Mouse (Mus musculus) hindbrain, embryonic 11.5 days (tissue): ENCODE results near the gene Pan2. TPM values are rescaled to one million over a fixed set of nuclear protein-coding genes. Genes with fewer than 3 reads are reported as not detected.
A peak's percentile ranks its signal among the peaks of the same experiment; 100 is the strongest.
"Not testable (repeated sequence)": the region's sequence is repeated elsewhere in the genome, so short reads cannot be mapped to it uniquely, and the experiment has no call there.

ENCODE experiments used
- ATAC-seq: fragments of 200-750 bp; cut with Nextera tagmentation; 2 replicates; pipeline ENCODE4 v1.8.0; 2017; ENCODE audit warnings: mild to moderate bottlenecking, moderate TSS enrichment, moderate library complexity; ENCODE audit not compliant: low FRiP score
- DNase-seq: peaks from one replicate; pipeline ENCODE4 v3.0.0-alpha.2; 2015; ENCODE audit warnings: low spot score
- H3K27ac ChIP-seq: fragments of 300-500 bp; sonication (generic); 2 replicates; pipeline ENCODE4 v1.5.1; 2014; ENCODE audit warnings: mild to moderate bottlenecking, low read depth, low read length
- H3K27me3 ChIP-seq: fragments of 300-500 bp; sonication (generic); 2 replicates; pipeline ENCODE4 v1.6.1; 2014; ENCODE audit warnings: mild to moderate bottlenecking, low read length, moderate library complexity, mixed read lengths; ENCODE audit not compliant: control insufficient read depth, insufficient read depth
- H3K36me3 ChIP-seq: fragments of 300-500 bp; sonication (generic); 2 replicates; pipeline ENCODE4 v1.6.1; 2014; ENCODE audit warnings: mild to moderate bottlenecking, low read length, moderate library complexity, mixed read lengths; ENCODE audit not compliant: control insufficient read depth, insufficient read depth
- H3K4me1 ChIP-seq: fragments of 300-500 bp; sonication (generic); replicated peaks from 2 replicates; pipeline ENCODE4 v1.6.1; 2014; ENCODE audit warnings: low read length, mixed read lengths; ENCODE audit not compliant: control insufficient read depth, insufficient read depth
- H3K4me2 ChIP-seq: fragments of 300-500 bp; sonication (generic); replicated peaks from 2 replicates; pipeline ENCODE4 v1.6.1; 2014; ENCODE audit warnings: mild to moderate bottlenecking, low read depth, low read length
- H3K4me3 ChIP-seq: fragments of 300-500 bp; sonication (generic); 2 replicates; pipeline ENCODE4 v1.5.1; 2014; ENCODE audit warnings: low read depth, low read length
- H3K9ac ChIP-seq: fragments of 300-500 bp; sonication (generic); 2 replicates; pipeline ENCODE4 v1.6.1; 2014; ENCODE audit warnings: low read depth, low read length
- H3K9me3 ChIP-seq: fragments of 300-500 bp; sonication (generic); 2 replicates; pipeline ENCODE4 v1.6.1; 2016; ENCODE audit warnings: low read length; ENCODE audit not compliant: control insufficient read depth
- WGBS: fragments of 180-500 bp; shearing (Covaris S2); extraction: QIAGEN DNeasy Blood & Tissue Kit; methylation state at CpG from one replicate; pipeline ENCODE4 v1.1.7; 2014; 5-methylcytosine and 5-hydroxymethylcytosine counted together
- polyA plus RNA-seq: library from polyadenylated mRNA; unstranded; fragments of >200 nt; fragmentation: Nextera tagmentation; extraction: Ambion mirVana; gene quantifications from 2 replicates; pipeline ENCODE4 v1.2.1, GENCODE M21; 2014

Pan2 gene
- polyA plus RNA-seq, 1 experiment from 2014 or later, result 31.2 TPM

- H3K27ac ChIP-seq, result no peak overlapping the region
- DNase-seq (no peak), ATAC-seq (no peak)
- no peaks in the 10 kb centered on the region for H3K4me1 ChIP-seq
- H3K4me3 ChIP-seq, result no peak overlapping the region
- peaks cover 2% of the 10 kb centered on the region; the same call in 1 of the 2 replicates for H3K36me3 ChIP-seq
- no peak overlapping the region for H3K4me2 ChIP-seq
- H3K9me3 ChIP-seq, result no peaks in the 10 kb centered on the region
- WGBS, result 52% methylated on average over 6 of the region's 6 CpGs
- no peaks in the 10 kb centered on the region for H3K27me3 ChIP-seq
- no peak overlapping the region for H3K9ac ChIP-seq
These were observed 25.0 kb upstream of the Pan2 start for GRCm38 (mm10) chr10:128278158-128278557.

GRCm38 (mm10) chr10:128280943-128281342, 22.2 kb upstream of the Pan2 start:
- H3K27ac ChIP-seq, result no peak overlapping the region
- DNase-seq (no peak), ATAC-seq (no peak)
- no peak overlapping the region for H3K4me2 ChIP-seq
- no peaks in the 10 kb centered on the region for H3K4me1 ChIP-seq
- WGBS, result 88% methylated on average over 6 of the region's 6 CpGs
- H3K9me3 ChIP-seq, result no peaks in the 10 kb centered on the region
- H3K36me3 ChIP-seq, result peaks cover 2% of the 10 kb centered on the region; the same call in 1 of the 2 replicates
- H3K9ac ChIP-seq, result no peak overlapping the region
- H3K27me3 ChIP-seq, result no peaks in the 10 kb centered on the region
- no peak overlapping the region for H3K4me3 ChIP-seq

DNA sequence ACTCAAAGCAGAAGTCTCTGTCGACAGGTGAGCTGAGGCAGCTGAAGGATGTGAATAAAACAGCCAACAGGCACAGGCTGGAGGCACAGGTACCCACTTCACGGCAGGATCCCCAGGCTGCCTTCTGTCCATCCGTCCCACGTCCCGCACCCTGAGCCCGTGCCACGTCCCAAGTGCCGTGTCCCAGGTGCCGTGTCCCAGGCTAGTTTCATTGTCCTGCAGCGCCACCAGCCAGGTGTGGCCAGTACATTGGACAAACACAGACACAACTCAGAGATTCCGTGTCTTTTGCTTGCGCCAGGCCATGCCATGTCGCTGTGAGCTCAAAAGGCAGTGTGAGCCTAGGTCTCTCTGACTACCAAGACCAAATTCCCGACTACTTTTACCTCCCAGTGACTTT, 21.5 kb upstream of the Pan2 start:
- DNase-seq, result no peak
- Histone ChIP-seq H3K36me3 (no peaks in the 10 kb centered on the region; the same call in 1 of the 2 replicates), H3K4me1 (no peaks in the 10 kb centered on the region), H3K27ac (no peak overlapping the region), H3K4me3 (no peak overlapping the region), H3K27me3 (no peaks in the 10 kb centered on the region), H3K9ac (no peak overlapping the region), H3K9me3 (no peaks in the 10 kb centered on the region), H3K4me2 (no peak overlapping the region)
- no peak for ATAC-seq
- 90% methylated on average over 14 of the region's 14 CpGs for WGBS

GRCm38 (mm10) chr10:128282886-128283450, 20.2 kb upstream of the Pan2 start:
- ATAC-seq, result no peak
- H3K27ac ChIP-seq, result no peak overlapping the region
- H3K4me2 ChIP-seq, result no peak overlapping the region
- H3K36me3 ChIP-seq, result no peaks in the 10 kb centered on the region; the same call in 1 of the 2 replicates
- H3K27me3 ChIP-seq, result no peaks in the 10 kb centered on the region
- H3K9me3 ChIP-seq, result no peaks in the 10 kb centered on the region
- no peaks in the 10 kb centered on the region for H3K4me1 ChIP-seq
- H3K9ac ChIP-seq, result no peak overlapping the region
- 91% methylated on average over 20 of the region's 20 CpGs for WGBS
- no peak overlapping the region for H3K4me3 ChIP-seq
- no peak for DNase-seq

DNA sequence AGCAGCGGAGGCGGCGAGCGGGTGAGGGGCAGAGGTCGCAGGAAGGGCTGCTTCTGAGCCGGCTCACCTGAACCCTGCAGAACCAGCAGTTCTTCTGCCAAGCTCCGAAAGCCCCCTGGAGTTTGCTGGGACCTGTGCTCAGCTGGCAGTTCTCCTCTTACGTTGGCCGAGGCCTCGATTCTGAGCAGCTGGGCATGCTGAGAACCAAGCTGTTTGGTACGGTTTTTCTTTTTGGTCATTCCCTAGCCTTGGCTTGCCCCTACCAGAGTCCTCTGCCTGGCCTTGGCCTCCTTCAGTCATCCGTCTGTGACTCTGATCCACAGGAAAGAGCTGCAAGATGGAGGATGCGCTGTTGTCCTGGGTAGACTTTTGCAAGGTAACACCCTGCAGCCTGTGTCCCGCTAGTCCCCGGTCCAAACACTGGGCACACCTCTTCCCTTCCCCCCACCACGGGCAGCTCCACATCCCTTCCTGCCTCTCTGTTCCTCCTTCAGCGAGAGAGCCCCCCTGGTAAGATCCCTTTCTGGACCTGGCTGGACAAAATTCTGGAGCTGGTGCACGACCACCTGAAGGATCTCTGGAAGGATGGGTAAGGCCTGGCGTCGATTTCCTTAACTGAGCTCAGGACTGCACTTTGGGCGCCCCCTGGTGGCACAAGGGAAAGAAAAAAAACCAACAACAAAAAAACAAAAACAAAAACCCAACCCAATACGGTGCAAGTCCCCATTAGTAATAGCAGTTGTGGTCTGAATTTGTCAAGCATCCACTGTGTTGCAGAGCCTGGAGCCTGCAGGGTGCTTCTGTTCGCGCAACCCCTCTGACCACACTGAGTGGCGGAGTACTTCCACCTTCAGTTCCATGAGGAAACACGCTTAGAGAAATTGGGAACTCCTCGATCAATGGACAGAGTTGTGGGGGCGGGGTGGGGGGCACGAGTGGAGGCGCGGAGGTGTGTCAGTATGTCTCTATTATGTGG, 19.2 kb upstream of the Pan2 start:
- no peaks in the 10 kb centered on the region; the same call in 1 of the 2 replicates for H3K36me3 ChIP-seq
- 65% methylated on average over 31 of the region's 31 CpGs for WGBS
- no peaks in the 10 kb centered on the region for H3K27me3 ChIP-seq
- DNase-seq (peak; percentile 88), ATAC-seq (peak; percentile 33; the same call in 1 of the 2 replicates)
- H3K4me3 ChIP-seq, result no peak overlapping the region
- H3K9me3 ChIP-seq, result no peaks in the 10 kb centered on the region
- H3K27ac ChIP-seq, result no peak overlapping the region
- no peak overlapping the region for H3K9ac ChIP-seq
- H3K4me1 ChIP-seq, result no peaks in the 10 kb centered on the region
- no peak overlapping the region for H3K4me2 ChIP-seq

- not testable (repeated sequence) for H3K27ac ChIP-seq, H3K4me1 ChIP-seq, H3K9me3 ChIP-seq, H3K36me3 ChIP-seq, H3K9ac ChIP-seq, DNase-seq, H3K4me2 ChIP-seq, H3K4me3 ChIP-seq, H3K27me3 ChIP-seq, ATAC-seq
- 50% methylated on average over 1 of the region's 1 CpGs for WGBS
These were observed 12.5 kb upstream of the Pan2 start for GRCm38 (mm10) chr10:128290594-128290993.

GRCm38 (mm10) chr10:128296370-128297090, 6.6 kb upstream of the Pan2 start:
- no peak for ATAC-seq
- 81% methylated on average over 13 of the region's 13 CpGs for WGBS

GRCm38 (mm10) chr10:128297221-128297620, 5.9 kb upstream of the Pan2 start:
- 89% methylated on average over 4 of the region's 4 CpGs for WGBS
- DNase-seq (no peak), ATAC-seq (no peak)
- Histone ChIP-seq H3K4me2 (no peak overlapping the region), H3K36me3 (0 out of 2 replicates have a peak, but pooled peaks cover under 1% of the 10 kb centered on the region), H3K27ac (no peak overlapping the region), H3K9me3 (no peaks in the 10 kb centered on the region), H3K4me1 (no peaks in the 10 kb centered on the region), H3K4me3 (no peak overlapping the region), H3K27me3 (no peaks in the 10 kb centered on the region), H3K9ac (no peak overlapping the region)

More at GRCm38 (mm10) chr10:128296370-128297090, 6.6 kb upstream of the Pan2 start:
- 0 out of 2 replicates have a peak, but pooled peaks cover 2% of the 10 kb centered on the region for H3K36me3 ChIP-seq
- no peak overlapping the region for H3K27ac ChIP-seq
- H3K9ac ChIP-seq, result no peak overlapping the region
- no peaks in the 10 kb centered on the region for H3K27me3 ChIP-seq
- H3K4me2 ChIP-seq, result no peak overlapping the region
- H3K4me3 ChIP-seq, result no peak overlapping the region
- H3K4me1 ChIP-seq, result no peaks in the 10 kb centered on the region
- no peak for DNase-seq
- H3K9me3 ChIP-seq, result no peaks in the 10 kb centered on the region
